Comparison of ENCODE assay signal across 9 mouse cellular contexts in genomic region chr3:94362138-94362537, GRCm38 (mm10). TPM values are rescaled to one million over a fixed set of nuclear protein-coding genes. Genes with fewer than 3 reads are reported as not detected.
A peak's percentile ranks its signal among the peaks of the same experiment; 100 is the strongest.
DNase-seq lines count a peak whose midpoint lies in the region; ATAC-seq and TF ChIP-seq lines count a peak whose summit lies in the region.
"Had no signal": no experiment of that assay in that cellular context is flagged by ENCODE, and none has a peak within 500 bp of the region (broad histone marks: within the 10 kb centered on the region; RNA-seq: fewer than 3 reads in every experiment).

Gene C2cd4d (plus strand): TSS chr3:94362438.

- TF ChIP-seq POLR2A in olfactory bulb, adult 2 months (IDR thresholded peaks at IDR 0.05; ENCODE audit: insufficient read depth, low read depth, low read length), result no peak

- peak within 1 kb of the TSS; percentile 59 for H3K4me3 ChIP-seq in layer of hippocampus, adult 2 months
- H3K4me3 ChIP-seq in forebrain, embryonic 13.5 days, result peak within 1 kb of the TSS; percentile 56
- peak within 1 kb of the TSS; percentile 65 for H3K4me3 ChIP-seq in limb, embryonic 12.5 days (replicated peaks)
- peak within 1 kb of the TSS; percentile 57 for H3K4me3 ChIP-seq in olfactory bulb, adult 2 months (ENCODE audit: insufficient read depth, low read depth, low read length)

- peak within 1 kb of the TSS; percentile 90 for H3K4me2 ChIP-seq in forebrain, embryonic 13.5 days
- peak within 1 kb of the TSS; percentile 89 for H3K4me2 ChIP-seq in limb, embryonic 12.5 days

- no peaks in the 10 kb centered on the region for H3K36me3 ChIP-seq in forebrain, embryonic 13.5 days (ENCODE audit: poor library complexity, severe bottlenecking)
- H3K36me3 ChIP-seq in limb, embryonic 12.5 days, result no peaks in the 10 kb centered on the region

- H3K27me3 ChIP-seq in forebrain, embryonic 13.5 days, result peaks cover 42% of the 10 kb centered on the region
- peaks cover 56% of the 10 kb centered on the region for H3K27me3 ChIP-seq in limb, embryonic 12.5 days

- peaks cover 6% of the 10 kb centered on the region; the same call in 1 of the 2 replicates for H3K4me1 ChIP-seq in forebrain, embryonic 13.5 days
- 0 out of 2 replicates have a peak, but pooled peaks cover 3% of the 10 kb centered on the region for H3K4me1 ChIP-seq in limb, embryonic 12.5 days (replicated peaks)
- peaks cover 17% of the 10 kb centered on the region for H3K4me1 ChIP-seq in olfactory bulb, adult 2 months (ENCODE audit: control insufficient read depth, insufficient read depth, low read length)

- WGBS in forebrain, embryonic 13.5 days, result 17% methylated on average over 7 of the region's 7 CpGs
- WGBS in limb, embryonic 12.5 days, result 60% methylated on average over 7 of the region's 7 CpGs
- 72% methylated on average over 7 of the region's 7 CpGs for WGBS in olfactory bulb, adult 2 months

- TF ChIP-seq CTCF in layer of hippocampus, adult 2 months (conservative IDR thresholded peaks at IDR 0.05), result no peak
- no peak for TF ChIP-seq CTCF in olfactory bulb, adult 2 months (IDR thresholded peaks at IDR 0.05; ENCODE audit: insufficient read depth, low read depth, low read length)

- DNase-seq in layer of hippocampus, adult 2 months (ENCODE audit: low spot score in 2 of 2), result no peak
- no peak for DNase-seq in layer of hippocampus, adult 9-11 months
- DNase-seq in adrenal gland, adult 8-10 months, result no peak
- no peak for DNase-seq in cerebellum, postnatal 25 days
- DNase-seq: kidney, postnatal 4 days had no signal

- peak within 1 kb of the TSS; percentile 37; the same call in 1 of the 2 replicates for H3K27ac ChIP-seq in layer of hippocampus, adult 2 months
- H3K27ac ChIP-seq in forebrain, embryonic 13.5 days, result no peak within 1 kb of the TSS
- no peak within 1 kb of the TSS for H3K27ac ChIP-seq in limb, embryonic 12.5 days
- H3K27ac ChIP-seq in olfactory bulb, adult 2 months (ENCODE audit: insufficient read depth, low read depth, low read length), result no peak within 1 kb of the TSS

- H3K9me3 ChIP-seq in forebrain, embryonic 13.5 days (replicated peaks), result no peaks in the 10 kb centered on the region; the same call in 1 of the 2 replicates
- H3K9me3 ChIP-seq in limb, embryonic 12.5 days, result 0 out of 2 replicates have a peak, but pooled peaks cover 5% of the 10 kb centered on the region

- peak within 1 kb of the TSS; percentile 83 for H3K9ac ChIP-seq in forebrain, embryonic 13.5 days
- H3K9ac ChIP-seq in limb, embryonic 12.5 days (replicated peaks), result peak within 1 kb of the TSS; percentile 87; the same call in 1 of the 2 replicates

- no peak for ATAC-seq in forebrain, embryonic 13.5 days
- no peak for ATAC-seq in limb, embryonic 12.5 days (ENCODE audit: insufficient number of reproducible peaks, insufficient read depth, low FRiP score, low TSS enrichment, low read depth)
- ATAC-seq: Patski had no signal

RNA-seq across cellular contexts. Expression of gene C2cd4d, which starts in this region (rescaled TPM):
- under 1 TPM; 0.36 to 0.47 TPM for total RNA-seq in layer of hippocampus, adult 2 months (2021)
- polyA plus RNA-seq in forebrain, embryonic 13.5 days (2015; fragmentation: Nextera tagmentation; extraction: Ambion mirVana), result 0.87 and 1.0 TPM in 2 replicates
- 2.0 and 2.1 TPM in 2 replicates for polyA plus RNA-seq in limb, embryonic 12.5 days (2016; fragmentation: Nextera tagmentation; extraction: Ambion mirVana)
- polyA plus RNA-seq in olfactory bulb, adult 2 months (2012; ENCODE audit: insufficient read depth, insufficient read length, low replicate concordance, missing spikeins), result not detected in 2 replicates
- total RNA-seq in adrenal gland, adult 8-10 months (2022), result under 1 TPM; 0.35 to 0.71 (median 0.51) TPM
- polyA plus RNA-seq: Patski had no signal
